Mouse (Mus musculus): ENCODE data around the gene Adam12.

The Adam12 gene

DNA sequence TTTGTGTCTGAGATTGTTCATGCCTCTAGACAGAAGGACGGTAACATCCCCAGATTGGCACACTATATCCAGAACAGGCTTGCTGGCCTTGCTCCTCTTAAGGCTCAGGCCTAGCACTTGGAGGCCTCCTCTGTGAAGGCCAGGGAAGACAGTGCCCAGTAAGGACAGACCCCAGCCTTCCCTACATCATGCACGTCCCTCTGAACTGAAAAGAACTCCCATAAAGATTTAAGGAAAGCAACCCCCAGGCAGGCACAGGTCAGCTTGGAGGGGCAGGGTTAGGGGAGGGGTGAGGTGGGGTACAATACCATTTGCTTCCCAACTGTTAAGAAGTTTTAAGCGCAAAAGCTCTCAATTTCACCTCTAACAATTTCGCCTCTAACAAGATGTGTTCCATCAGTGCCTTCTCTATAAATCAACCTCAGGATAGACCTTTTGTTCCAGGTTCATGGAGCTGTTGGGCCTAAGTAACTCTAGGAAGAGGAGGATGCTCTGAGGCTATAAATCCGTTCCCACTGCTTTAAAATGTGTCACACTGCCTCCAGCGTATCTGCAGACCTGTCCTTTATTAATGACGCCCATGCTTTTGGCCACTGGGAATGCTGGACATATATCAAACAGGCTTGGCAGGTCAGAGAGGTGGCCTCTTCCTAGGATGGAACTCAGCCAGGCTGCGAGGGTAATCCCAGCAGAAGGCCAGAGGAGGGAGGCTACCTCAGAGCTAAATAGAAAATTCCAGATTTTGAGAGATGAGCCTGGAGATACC lies 150.5 kb downstream of the Adam12 start:
- no peak for DNase-seq (ENCODE audit: low read depth, low spot score)

DNA sequence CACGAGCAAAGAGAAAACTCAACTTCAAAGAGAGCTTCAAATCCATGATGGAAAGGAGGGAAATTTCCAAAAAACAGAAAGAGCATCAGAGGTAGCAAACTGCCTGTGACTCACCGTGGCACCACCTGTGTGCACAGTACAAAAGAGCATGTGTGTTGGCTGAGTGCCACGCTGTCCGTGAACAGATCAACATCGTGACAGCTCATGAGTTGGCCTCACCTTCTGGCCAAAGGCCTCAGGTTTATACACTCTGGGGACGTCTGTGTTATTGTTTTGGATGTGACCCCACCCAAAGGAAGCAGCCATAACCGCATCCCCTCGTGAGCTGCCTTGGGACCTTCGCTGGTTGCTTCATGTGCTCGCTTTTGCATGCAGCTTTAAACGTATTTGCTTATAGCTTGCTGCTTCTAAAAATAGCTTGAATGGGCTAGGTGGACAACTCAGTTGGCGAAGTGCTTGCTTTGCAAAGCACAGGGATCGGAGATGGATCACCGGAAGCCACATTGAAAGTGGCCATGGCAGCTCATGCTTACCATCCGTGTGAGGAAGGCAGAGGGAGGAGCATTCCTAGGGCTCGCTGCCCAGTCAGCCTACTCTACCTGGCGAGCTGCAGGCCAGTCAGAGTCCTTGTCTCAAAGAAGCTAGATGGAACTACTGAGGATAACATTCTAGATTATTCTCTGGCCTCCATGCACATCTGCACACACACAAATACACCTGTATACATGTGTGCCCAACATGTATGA lies 151.8 kb downstream of the Adam12 start:
- DNase-seq (ENCODE audit: low read depth, low spot score): no peak

DNA sequence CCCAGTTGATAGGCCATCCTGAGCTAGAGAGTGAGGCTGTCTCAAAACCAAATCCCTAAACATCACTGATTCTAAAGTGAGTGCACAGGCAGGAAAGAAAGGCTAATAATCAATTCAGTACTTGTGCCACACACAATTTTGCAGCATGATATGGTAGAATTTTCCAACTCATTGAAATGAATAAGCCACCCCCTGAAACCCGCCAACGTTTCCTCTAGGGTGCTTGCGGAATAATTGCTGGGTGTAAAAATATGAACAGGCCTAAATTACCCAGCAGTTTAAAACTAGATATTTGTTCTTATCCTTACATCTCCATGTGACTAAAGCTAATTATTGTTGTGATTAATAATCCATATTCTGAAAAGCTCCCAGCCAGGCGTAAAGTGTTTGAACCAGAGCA lies 154.3 kb downstream of the Adam12 start:
- DNase-seq (ENCODE audit: low read depth, low spot score): no peak

- no peak for DNase-seq (ENCODE audit: low read depth, low spot score)
These were observed 158.9 kb downstream of the Adam12 start for GRCm38 (mm10) chr7:134073011-134073410.

- no peak for DNase-seq (ENCODE audit: low read depth, low spot score)
These were observed 160.6 kb downstream of the Adam12 start for GRCm38 (mm10) chr7:134071153-134071885.

- no peak for DNase-seq (ENCODE audit: low read depth, low spot score)
These were observed 169.3 kb downstream of the Adam12 start for GRCm38 (mm10) chr7:134062629-134063028.

GRCm38 (mm10) chr7:134052486-134052885 lies 179.5 kb downstream of the Adam12 start:
- DNase-seq (ENCODE audit: low read depth, low spot score): no peak

DNA sequence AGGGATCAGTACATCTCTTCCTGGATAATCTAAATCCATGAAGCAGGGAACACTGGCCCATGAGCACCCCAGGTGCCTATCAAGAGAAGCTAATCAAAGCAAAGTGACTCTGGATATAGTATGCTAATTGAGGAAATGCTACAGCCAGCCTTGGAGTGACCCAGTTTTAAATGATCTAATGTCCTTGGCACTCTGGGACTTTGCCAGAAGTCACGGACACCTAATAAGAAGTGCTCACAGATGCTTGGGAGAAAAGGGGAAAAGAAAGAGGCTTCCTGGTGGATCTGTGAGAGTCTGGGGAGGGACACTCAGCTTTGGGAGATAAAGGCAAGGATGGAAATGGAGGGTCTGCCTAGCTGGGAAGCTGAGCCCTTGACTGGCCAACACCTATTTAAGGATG lies 181.6 kb downstream of the Adam12 start:
- DNase-seq (ENCODE audit: low read depth, low spot score): no peak

DNA sequence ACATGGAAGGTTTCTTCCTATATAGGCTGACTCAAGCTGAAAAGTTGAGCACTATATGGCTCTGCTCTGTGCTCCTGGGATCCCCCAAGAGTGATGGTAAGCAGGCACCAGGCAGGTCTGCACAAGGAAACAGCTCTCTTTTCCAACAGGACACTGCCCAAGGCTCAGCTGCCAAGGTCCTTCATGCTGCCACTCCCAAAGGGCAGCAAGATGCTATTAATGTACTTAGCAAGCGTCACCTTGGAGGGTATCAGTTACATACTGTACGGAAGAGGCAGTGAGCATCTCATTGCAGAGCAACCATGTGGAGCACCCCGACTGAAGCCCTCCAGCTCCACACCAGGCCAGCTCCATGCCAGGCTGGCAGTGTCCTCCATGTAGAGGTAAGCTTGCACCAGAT lies 185.6 kb downstream of the Adam12 start:
- no peak for DNase-seq (ENCODE audit: low read depth, low spot score)

- DNase-seq (ENCODE audit: low read depth, low spot score): no peak
These were observed 188.4 kb downstream of the Adam12 start for GRCm38 (mm10) chr7:134043576-134043975.

DNA sequence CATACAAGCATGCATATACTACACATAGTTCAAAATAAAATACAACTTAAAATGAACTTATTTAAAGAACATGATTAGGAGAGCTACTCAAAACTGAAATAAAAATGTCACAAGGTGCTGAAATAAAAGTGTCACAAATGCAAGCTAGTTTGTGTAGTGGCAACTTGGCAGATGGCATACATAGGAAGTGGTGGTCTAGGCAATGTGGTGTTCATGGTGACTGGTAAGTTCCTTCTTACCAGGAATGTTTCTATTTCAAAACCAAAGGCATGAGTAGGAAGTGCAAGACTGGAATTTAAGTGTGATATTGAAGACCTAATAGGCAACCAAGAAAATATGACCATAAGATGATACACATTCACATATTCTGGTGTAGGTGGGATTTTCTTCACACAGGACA lies 189.3 kb downstream of the Adam12 start:
- no peak for DNase-seq (ENCODE audit: low read depth, low spot score)

DNA sequence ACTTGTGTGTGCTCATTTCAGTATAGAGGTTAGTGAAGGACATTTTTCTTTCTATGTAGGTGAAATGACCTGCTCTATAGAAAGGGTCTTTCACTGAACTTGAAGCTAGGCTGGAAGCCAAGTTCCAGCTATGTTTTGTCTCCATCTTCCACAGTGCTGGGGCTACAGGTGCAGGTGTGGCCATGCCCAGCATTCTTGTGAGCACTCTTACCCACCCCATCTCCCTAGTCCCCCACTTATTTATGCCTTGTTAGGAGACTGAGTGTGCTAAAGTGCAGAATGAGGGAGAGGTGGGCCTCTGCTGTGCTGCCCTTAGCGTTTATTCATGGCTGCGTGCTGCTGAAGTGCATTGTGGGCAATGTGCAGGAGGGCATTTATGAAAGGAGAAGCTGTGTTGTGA lies 198.0 kb downstream of the Adam12 start:
- DNase-seq (ENCODE audit: low read depth, low spot score): no peak

- peak; percentile 8 for DNase-seq (ENCODE audit: low read depth, low spot score)
These were observed 199.0 kb downstream of the Adam12 start for GRCm38 (mm10) chr7:134032959-134033366.

GRCm38 (mm10) chr7:134031787-134032186 lies 200.2 kb downstream of the Adam12 start:
- DNase-seq (ENCODE audit: low read depth, low spot score): no peak

- DNase-seq (ENCODE audit: low read depth, low spot score): no peak
These were observed 200.7 kb downstream of the Adam12 start for GRCm38 (mm10) chr7:134031256-134031655.

- DNase-seq (ENCODE audit: low read depth, low spot score): no peak
These were observed 203.6 kb downstream of the Adam12 start for GRCm38 (mm10) chr7:134028281-134028830.

- DNase-seq (ENCODE audit: low read depth, low spot score): no peak
These were observed 204.9 kb downstream of the Adam12 start for GRCm38 (mm10) chr7:134027020-134027415.

GRCm38 (mm10) chr7:134026200-134027019 lies 205.5 kb downstream of the Adam12 start:
- no peak for DNase-seq (ENCODE audit: low read depth, low spot score)

DNA sequence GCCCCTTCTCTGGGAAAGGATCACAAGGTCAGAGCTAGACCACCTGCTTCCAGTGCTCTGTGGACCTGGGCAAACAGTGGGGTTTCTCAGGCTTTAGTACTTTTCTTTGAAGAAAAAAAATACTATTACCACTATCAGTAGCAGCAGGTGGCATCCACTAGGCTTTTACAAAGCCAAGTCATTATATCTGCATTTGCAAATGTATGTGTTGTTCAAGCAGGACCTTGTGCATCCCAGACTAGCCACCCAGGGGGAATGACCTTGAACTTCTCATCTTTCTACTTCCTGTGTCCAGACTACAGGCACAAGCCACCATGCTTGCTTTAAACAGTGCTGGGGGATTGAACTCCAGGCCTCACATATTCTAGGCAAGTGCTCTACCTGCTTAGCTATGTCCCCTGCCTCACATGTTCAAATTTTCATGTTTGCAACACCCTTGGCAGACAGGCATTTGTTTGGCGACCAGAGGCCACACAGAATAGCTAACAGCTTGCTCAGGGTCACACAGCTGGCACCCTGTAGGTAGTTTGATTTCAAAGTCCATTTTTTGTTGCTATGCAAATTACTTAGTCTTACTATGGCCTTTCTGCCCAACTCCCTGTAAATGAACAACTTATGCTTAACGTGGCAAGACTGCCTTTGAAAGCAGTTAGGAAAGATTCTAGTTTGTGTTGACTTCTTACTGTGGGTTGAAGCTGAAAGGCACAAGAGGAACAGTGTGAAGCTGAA lies 209.6 kb downstream of the Adam12 start:
- DNase-seq (ENCODE audit: low read depth, low spot score): no peak

DNA sequence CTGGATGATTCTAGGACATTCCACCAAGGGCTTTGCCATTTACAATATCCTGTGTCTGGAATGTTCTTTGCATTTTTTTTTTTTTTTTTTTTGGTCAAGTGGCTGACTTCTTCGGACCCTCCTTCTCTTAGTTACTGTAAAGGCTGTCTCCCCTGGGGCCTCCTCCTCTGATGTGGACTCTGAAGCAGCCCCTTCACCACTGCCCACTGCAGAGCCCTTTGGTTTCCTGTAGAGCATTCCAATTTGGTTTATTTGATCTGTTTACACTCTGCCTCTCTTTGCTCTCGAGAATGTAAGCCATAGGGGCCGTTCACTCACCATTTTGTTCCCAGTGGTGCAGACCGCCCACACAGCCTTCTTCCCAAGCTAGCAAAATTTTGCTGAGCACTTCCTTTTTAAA lies 216.7 kb downstream of the Adam12 start:
- DNase-seq (ENCODE audit: low read depth, low spot score): no peak

DNA sequence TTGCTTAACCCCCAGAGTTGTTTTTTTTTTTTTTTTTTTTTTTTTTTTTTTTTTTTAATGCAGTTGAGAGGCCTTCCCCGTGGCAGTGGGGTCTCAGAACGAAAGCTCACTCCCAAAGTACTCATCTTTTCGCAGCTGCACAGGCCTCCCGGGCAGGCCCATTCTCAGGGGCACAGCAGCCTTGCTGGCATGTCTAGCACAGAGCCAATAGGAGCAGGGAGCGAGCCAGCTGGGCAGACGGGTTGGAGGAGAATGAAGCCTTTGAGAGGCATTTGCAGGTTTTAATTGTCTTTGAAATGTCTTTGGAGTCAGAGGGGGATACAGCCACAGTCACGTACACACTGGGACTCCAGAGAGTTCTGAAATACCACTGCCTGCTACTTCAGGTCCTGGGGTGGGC lies 217.2 kb downstream of the Adam12 start:
- DNase-seq (ENCODE audit: low read depth, low spot score): no peak

Data from forelimb bud, embryonic 11.5 days (tissue).